Mouse (Mus musculus): Measurements from ENCODE around the gene Usp47. TPM values are rescaled to one million over a fixed set of nuclear protein-coding genes. Genes with fewer than 3 reads are reported as not detected.

The Usp47 gene
- polyA plus RNA-seq, 1 experiment from 2014 or later = 23.7 TPM

DNA sequence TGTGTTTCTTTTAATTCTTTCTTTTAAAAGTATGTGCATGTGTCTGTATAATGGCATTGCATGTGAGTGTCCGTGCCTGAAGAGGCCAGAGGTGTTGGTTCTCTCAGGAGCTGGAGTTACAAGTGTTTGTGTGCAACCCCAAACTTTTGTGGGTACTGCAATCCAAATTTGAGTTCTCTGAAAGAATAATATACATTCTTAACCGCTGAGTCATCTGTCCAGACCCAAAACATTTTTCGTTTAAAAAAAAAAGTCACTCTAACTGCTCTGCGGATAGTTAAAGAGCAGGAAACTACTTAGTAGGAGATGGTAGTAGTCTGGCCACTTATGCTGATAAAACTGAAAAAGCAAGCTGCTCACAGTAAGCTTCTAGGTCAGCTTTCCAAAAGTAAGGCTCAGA is 12.3 kb upstream of the Usp47 start:
- Histone ChIP-seq H3K9ac (ENCODE audit: low read length) (no peak overlapping the region), H3K36me3 (ENCODE audit: control insufficient read depth, insufficient read depth, low read length) (no peaks in the 10 kb centered on the region), H3K4me3 (ENCODE audit: low read depth, low read length) (no peak overlapping the region), H3K27ac (replicated peaks) (no peak overlapping the region), H3K4me2 (replicated peaks; ENCODE audit: low read depth) (no peak overlapping the region), H3K9me3 (ENCODE audit: control insufficient read depth, low read length) (no peaks in the 10 kb centered on the region), H3K27me3 (ENCODE audit: control insufficient read depth, insufficient read depth, low read length) (no peaks in the 10 kb centered on the region), H3K4me1 (replicated peaks; ENCODE audit: control insufficient read depth, insufficient read depth) (no peaks in the 10 kb centered on the region)
- TF ChIP-seq CTCF (IDR thresholded peaks at IDR 0.05; ENCODE audit: low read depth) = no peak
- no peak for TF ChIP-seq EP300 (optimal IDR thresholded peaks at IDR 0.05)
- DNase-seq (ENCODE audit: low spot score) = no peak
- 38% methylated on average over 4 of the region's 4 CpGs for WGBS
- ATAC-seq (ENCODE audit: low FRiP score, low TSS enrichment) = no peak

DNA sequence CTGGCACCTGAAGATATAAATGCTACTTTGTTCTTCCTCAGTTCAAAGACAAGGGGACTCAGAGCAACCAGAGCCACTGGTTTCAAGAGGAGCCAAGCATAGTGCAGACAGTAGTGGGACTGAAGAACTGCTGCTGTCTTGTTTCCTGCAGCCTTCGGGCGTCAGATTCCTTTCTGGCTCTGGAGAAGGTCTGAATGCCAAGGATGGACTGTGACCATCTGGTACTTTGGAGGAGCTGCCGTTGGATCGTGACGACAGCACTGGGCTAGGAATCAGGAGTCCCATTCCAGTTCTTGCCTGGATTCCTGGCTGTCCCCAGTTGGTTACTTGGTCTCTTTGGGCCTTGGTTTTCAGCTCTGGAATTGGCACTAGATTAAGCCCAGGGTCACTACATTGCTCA is 11.2 kb upstream of the Usp47 start:
- Histone ChIP-seq H3K9ac (ENCODE audit: low read length) (no peak overlapping the region), H3K4me3 (ENCODE audit: low read depth, low read length) (no peak overlapping the region), H3K27me3 (ENCODE audit: control insufficient read depth, insufficient read depth, low read length) (no peaks in the 10 kb centered on the region), H3K27ac (replicated peaks) (peak overlapping the region; percentile 63), H3K4me2 (replicated peaks; ENCODE audit: low read depth) (no peak overlapping the region), H3K9me3 (ENCODE audit: control insufficient read depth, low read length) (no peaks in the 10 kb centered on the region), H3K36me3 (ENCODE audit: control insufficient read depth, insufficient read depth, low read length) (no peaks in the 10 kb centered on the region), H3K4me1 (replicated peaks; ENCODE audit: control insufficient read depth, insufficient read depth) (no peaks in the 10 kb centered on the region)
- WGBS = 39% methylated on average over 5 of the region's 5 CpGs
- no peak for TF ChIP-seq CTCF (IDR thresholded peaks at IDR 0.05; ENCODE audit: low read depth)
- no peak for TF ChIP-seq EP300 (optimal IDR thresholded peaks at IDR 0.05)
- ATAC-seq (ENCODE audit: low FRiP score, low TSS enrichment) (peak; percentile 64; the same call in 1 of the 2 replicates), DNase-seq (ENCODE audit: low spot score) (no peak)

DNA sequence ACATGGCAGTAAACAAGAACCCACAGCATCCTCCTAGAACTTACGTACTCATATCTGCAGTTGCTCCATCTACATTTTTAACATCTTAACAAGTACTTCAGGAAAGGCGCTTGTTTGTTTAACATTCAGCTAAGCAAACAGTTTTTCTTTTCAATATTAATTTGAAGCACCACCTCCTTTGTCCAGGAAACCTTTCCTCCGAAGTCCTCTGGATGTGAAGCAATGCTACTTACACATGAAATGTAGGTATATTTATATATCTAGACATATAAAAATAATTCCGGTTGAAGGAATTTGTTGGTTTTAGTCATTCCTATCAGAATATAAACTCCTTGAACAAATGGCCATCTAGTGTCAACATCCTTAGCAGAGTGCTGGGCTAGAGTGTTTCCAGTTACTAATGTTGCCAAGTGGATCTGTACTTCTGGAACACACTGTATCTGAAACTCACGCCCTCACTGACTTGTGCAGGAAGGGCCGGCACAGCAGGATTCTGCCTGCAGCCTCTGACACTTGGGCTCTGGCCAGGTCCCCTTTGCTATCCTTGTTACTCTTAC is 10.6 kb upstream of the Usp47 start:
- no peak overlapping the region for H3K4me2 ChIP-seq (replicated peaks; ENCODE audit: low read depth)
- no peak overlapping the region for H3K9ac ChIP-seq (ENCODE audit: low read length)
- no peaks in the 10 kb centered on the region for H3K36me3 ChIP-seq (ENCODE audit: control insufficient read depth, insufficient read depth, low read length)
- peak; percentile 41 for DNase-seq (ENCODE audit: low spot score)
- no peak overlapping the region for H3K4me3 ChIP-seq (ENCODE audit: low read depth, low read length)
- H3K27me3 ChIP-seq (ENCODE audit: control insufficient read depth, insufficient read depth, low read length) = no peaks in the 10 kb centered on the region
- ATAC-seq (ENCODE audit: low FRiP score, low TSS enrichment) = peak; percentile 84
- TF ChIP-seq CTCF (IDR thresholded peaks at IDR 0.05; ENCODE audit: low read depth) = no peak
- TF ChIP-seq EP300 (optimal IDR thresholded peaks at IDR 0.05) = no peak
- H3K4me1 ChIP-seq (replicated peaks; ENCODE audit: control insufficient read depth, insufficient read depth) = no peaks in the 10 kb centered on the region
- H3K9me3 ChIP-seq (ENCODE audit: control insufficient read depth, low read length) = no peaks in the 10 kb centered on the region
- whole genome bisulfite sequencing = 28% methylated on average over 6 of the region's 6 CpGs
- H3K27ac ChIP-seq (replicated peaks) = peak overlapping the region; percentile 63

DNA sequence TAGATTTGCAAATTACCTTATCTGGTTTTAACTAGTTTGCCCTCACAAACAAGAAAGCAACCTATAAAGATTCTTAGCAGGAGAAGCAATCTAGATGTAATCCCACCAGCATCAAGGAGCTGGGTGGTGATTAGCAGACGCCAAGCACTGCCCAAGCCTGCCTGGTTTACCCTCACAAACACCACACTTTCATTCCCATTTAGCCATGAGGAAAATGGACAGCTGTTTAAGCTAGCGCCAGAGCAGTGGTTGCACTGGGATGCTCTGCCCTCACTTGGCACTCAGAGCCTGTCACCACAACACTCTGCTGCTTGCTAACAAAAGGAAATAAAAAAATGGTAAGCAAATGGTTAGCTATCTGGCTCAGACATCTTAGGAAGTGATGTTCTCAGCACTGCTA is 9.2 kb upstream of the Usp47 start:
- Histone ChIP-seq H3K36me3 (ENCODE audit: control insufficient read depth, insufficient read depth, low read length) (no peaks in the 10 kb centered on the region), H3K4me3 (ENCODE audit: low read depth, low read length) (no peak overlapping the region), H3K4me2 (replicated peaks; ENCODE audit: low read depth) (no peak overlapping the region), H3K27me3 (ENCODE audit: control insufficient read depth, insufficient read depth, low read length) (no peaks in the 10 kb centered on the region), H3K4me1 (replicated peaks; ENCODE audit: control insufficient read depth, insufficient read depth) (no peaks in the 10 kb centered on the region), H3K9ac (ENCODE audit: low read length) (no peak overlapping the region), H3K9me3 (ENCODE audit: control insufficient read depth, low read length) (no peaks in the 10 kb centered on the region), H3K27ac (replicated peaks) (no peak overlapping the region)
- TF ChIP-seq EP300 (optimal IDR thresholded peaks at IDR 0.05) (no peak), CTCF (IDR thresholded peaks at IDR 0.05; ENCODE audit: low read depth) (no peak)
- 65% methylated on average over 2 of the region's 2 CpGs for WGBS
- DNase-seq (ENCODE audit: low spot score) (no peak), ATAC-seq (ENCODE audit: low FRiP score, low TSS enrichment) (no peak)

DNA sequence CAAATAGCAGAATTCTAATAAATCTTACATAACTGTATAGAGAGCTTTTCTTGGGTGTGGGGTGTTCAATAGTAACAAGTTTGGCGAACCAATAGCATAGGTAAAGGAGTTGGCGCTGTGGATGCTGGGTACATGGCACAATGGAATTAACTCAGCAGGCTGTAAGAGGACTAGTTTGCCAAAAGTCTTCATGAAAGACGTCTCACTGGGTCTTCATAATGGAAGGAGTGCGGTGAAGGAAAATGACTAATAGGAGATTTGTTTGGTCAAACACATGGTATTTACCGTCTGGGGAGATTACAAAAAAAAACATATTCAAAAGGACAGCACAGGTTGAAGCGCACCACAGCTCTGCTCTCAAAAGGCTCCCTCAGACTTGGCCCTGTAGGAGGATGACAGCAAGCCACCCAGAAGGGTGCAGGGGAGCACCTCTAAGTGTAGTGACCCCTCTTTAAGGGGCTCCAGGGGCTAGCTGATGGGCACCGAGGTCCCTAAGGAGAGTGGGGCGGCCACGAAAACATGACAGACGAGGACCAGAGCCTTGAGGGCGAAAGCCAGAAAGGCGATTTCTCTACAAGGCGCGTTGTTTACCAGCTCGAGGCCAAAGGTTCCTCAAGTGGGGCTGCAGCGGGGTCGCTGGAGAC is 676 bp upstream of the Usp47 start:
- peak; percentile 33 for ATAC-seq (ENCODE audit: low FRiP score, low TSS enrichment)
- no peak for DNase-seq (ENCODE audit: low spot score)

More for the DNA sequence above, 676 bp upstream of the Usp47 start:
- Histone ChIP-seq H3K9ac (ENCODE audit: low read length) (peak overlapping the region; percentile 99), H3K27me3 (ENCODE audit: control insufficient read depth, insufficient read depth, low read length) (no peaks in the 10 kb centered on the region), H3K4me2 (replicated peaks; ENCODE audit: low read depth) (peak overlapping the region; percentile 86), H3K36me3 (ENCODE audit: control insufficient read depth, insufficient read depth, low read length) (no peaks in the 10 kb centered on the region), H3K4me3 (ENCODE audit: low read depth, low read length) (peak overlapping the region; percentile 98), H3K27ac (replicated peaks) (peak overlapping the region; percentile 99), H3K9me3 (ENCODE audit: control insufficient read depth, low read length) (no peaks in the 10 kb centered on the region), H3K4me1 (replicated peaks; ENCODE audit: control insufficient read depth, insufficient read depth) (peaks cover 4% of the 10 kb centered on the region; the same call in 1 of the 2 replicates)
- WGBS = 14% methylated on average over 17 of the region's 17 CpGs
- no peak for TF ChIP-seq EP300 (optimal IDR thresholded peaks at IDR 0.05)
- no peak for TF ChIP-seq CTCF (IDR thresholded peaks at IDR 0.05; ENCODE audit: low read depth)

Measured in stomach, postnatal 0 days (tissue).